Mouse (Mus musculus): Measurements from ENCODE around the gene Fam53a.

The Fam53a gene

GRCm38 (mm10) chr5:33630061-33630460 lies 626 bp upstream of the Fam53a start:
- peak; percentile 51 for DNase-seq

GRCm38 (mm10) chr5:33628820-33629300 lies 575 bp downstream of the Fam53a start:
- peak; percentile 63 for DNase-seq

GRCm38 (mm10) chr5:33627968-33628367 lies 1.5 kb downstream of the Fam53a start:
- no peak for DNase-seq

GRCm38 (mm10) chr5:33623766-33624165 lies 5.7 kb downstream of the Fam53a start:
- no peak for DNase-seq

- no peak for DNase-seq
These were observed 6.8 kb downstream of the Fam53a start for GRCm38 (mm10) chr5:33622671-33623070.

- DNase-seq = no peak
These were observed 15.0 kb downstream of the Fam53a start for GRCm38 (mm10) chr5:33614391-33614790.

- no peak for DNase-seq
These were observed 17.6 kb downstream of the Fam53a start for GRCm38 (mm10) chr5:33611795-33612194.

GRCm38 (mm10) chr5:33609226-33609625 lies 20.2 kb downstream of the Fam53a start:
- no peak for DNase-seq

- DNase-seq = no peak
These were observed 22.0 kb downstream of the Fam53a start for GRCm38 (mm10) chr5:33607434-33607833.

- DNase-seq = no peak
These were observed 22.8 kb downstream of the Fam53a start for GRCm38 (mm10) chr5:33606631-33607030.

- no peak for DNase-seq
These were observed 24.1 kb downstream of the Fam53a start for GRCm38 (mm10) chr5:33605314-33605713.

- DNase-seq = no peak
These were observed 35.8 kb downstream of the Fam53a start for GRCm38 (mm10) chr5:33593620-33594019.

- peak; percentile 85 for DNase-seq
These were observed 40.1 kb downstream of the Fam53a start for GRCm38 (mm10) chr5:33589221-33589888.

- DNase-seq = no peak
These were observed 41.4 kb downstream of the Fam53a start for GRCm38 (mm10) chr5:33588066-33588465.

GRCm38 (mm10) chr5:33587498-33588058 lies 41.9 kb downstream of the Fam53a start:
- no peak for DNase-seq

GRCm38 (mm10) chr5:33580336-33580735 lies 49.1 kb downstream of the Fam53a start:
- DNase-seq = no peak

- no peak for DNase-seq
These were observed 55.2 kb downstream of the Fam53a start for GRCm38 (mm10) chr5:33574207-33574606.

GRCm38 (mm10) chr5:33565886-33566285 lies 63.5 kb downstream of the Fam53a start:
- no peak for DNase-seq

GRCm38 (mm10) chr5:33556277-33556995 lies 73.0 kb downstream of the Fam53a start:
- no peak for DNase-seq

All from kidney, postnatal 10 days (tissue).